Mouse (Mus musculus) ES-Bruce4 (cell line): Measurements from ENCODE around the gene Eif4e2.

Experiments
- CTCF ChIP-seq: IDR thresholded peaks from one replicate; pipeline ENCODE4 v1.8.1; 2011; ENCODE audit warnings: low read depth, low read length
- EP300 ChIP-seq: IDR thresholded peaks from 2 replicates; pipeline ENCODE4 v1.6.1; 2011; ENCODE audit warnings: low read depth, low read length; ENCODE audit not compliant: insufficient read depth

DNA sequence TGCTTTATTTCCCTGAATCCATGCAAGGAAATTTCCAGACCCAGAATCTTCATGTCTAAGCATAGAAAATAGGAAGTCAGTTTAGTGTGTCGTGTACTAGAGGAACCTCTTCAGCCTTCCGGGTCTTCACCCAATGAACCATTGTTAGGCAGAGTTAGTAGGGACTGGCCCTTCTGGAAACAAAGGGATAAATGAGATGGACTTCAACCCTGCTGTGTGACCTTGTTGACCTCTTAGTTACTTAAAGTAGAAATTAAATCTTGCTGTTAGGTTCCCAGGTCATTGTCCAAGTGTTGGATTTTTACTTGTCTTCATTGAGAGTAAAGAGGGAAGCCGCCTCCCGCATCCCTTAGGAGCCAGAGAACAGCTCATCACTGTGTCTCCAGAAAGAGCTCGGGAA, 16.9 kb downstream of the Eif4e2 start:
- TF ChIP-seq EP300: no peak
- TF ChIP-seq CTCF: no peak
